Mouse (Mus musculus): ENCODE results near the gene Med21. TPM values are rescaled to one million over a fixed set of nuclear protein-coding genes. Genes with fewer than 3 reads are reported as not detected.
A peak's percentile ranks its signal among the peaks of the same experiment; 100 is the strongest.

Gene Med21
- polyA plus RNA-seq, 1 experiment from 2014 or later, result 133 TPM

DNA sequence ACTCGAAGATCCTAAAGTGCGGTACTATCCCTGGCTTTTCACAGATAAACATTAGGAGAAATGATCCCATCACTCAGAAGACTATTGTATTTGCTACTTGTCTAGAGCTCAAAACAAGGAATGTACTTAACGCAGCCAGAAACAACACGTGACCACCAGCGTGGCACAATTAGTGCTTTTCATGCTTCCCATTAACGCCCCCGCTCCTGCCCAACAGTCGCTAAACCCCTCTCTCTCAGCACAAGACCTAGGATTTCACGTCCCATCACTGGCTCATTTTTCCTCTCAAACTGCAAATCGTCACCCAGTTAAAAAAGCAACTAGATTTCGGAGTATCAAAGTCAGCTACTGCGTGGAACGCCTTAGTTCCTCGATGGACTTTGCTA, 8.7 kb upstream of the Med21 start:
- peak overlapping the region; percentile 78 for H3K4me2 ChIP-seq
- H3K9ac ChIP-seq (ENCODE audit: low read depth, low read length), result peak overlapping the region; percentile 78
- H3K36me3 ChIP-seq (ENCODE audit: control insufficient read depth, insufficient read depth, low read length), result no peaks in the 10 kb centered on the region
- no peaks in the 10 kb centered on the region for H3K27me3 ChIP-seq (ENCODE audit: control insufficient read depth, insufficient read depth, low read length)
- WGBS (ENCODE audit: insufficient replicate concordance), result 12% methylated on average over 14 of the region's 14 CpGs
- no peak for ATAC-seq (replicated peaks; ENCODE audit: insufficient number of reproducible peaks, low FRiP score, low TSS enrichment)
- peak overlapping the region; percentile 79 for H3K27ac ChIP-seq (ENCODE audit: low read depth, low read length)
- peaks cover 21% of the 10 kb centered on the region for H3K4me1 ChIP-seq (ENCODE audit: control insufficient read depth, insufficient read depth, low read length)
- H3K4me3 ChIP-seq (ENCODE audit: low read depth, low read length), result peak overlapping the region; percentile 58
- H3K9me3 ChIP-seq (replicated peaks; ENCODE audit: control insufficient read depth, low read length), result no peaks in the 10 kb centered on the region

DNA sequence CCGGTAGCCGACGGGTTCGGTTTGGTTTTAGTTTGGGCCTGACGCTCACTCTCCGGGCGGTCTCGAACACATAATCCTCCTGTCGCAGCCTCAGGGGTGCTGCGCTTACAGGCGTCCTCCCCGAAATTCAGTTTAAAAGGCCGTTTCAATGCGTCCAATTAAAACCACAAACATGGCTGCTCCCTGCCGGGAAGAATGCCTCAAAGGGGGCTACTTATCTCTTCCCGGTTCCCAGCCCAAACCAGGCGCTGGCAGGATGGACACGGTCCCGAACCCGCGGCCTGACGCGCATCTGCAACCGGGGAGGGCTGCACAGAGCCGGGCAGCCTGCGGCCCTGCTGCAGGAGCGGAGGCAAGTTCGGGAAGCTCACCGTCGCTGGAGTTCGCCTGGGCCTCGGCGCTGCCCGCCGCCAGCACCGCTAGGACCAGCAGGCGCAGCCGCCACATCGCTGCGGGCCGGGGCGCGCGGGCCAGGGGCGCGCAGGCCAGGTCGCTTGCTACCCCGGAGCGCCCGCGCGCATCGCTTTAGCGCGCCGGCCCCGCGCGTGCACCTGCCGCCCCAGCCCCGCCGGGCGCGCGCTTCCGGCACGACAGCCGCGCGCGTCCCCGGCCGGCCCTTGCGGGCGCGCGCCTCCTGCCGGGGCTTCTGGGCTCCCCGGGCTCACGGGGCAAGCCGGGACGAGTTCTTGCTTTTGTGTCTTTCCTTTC, 8.2 kb upstream of the Med21 start:
- H3K27me3 ChIP-seq (ENCODE audit: control insufficient read depth, insufficient read depth, low read length), result no peaks in the 10 kb centered on the region
- H3K4me2 ChIP-seq, result peak overlapping the region; percentile 78
- peak overlapping the region; percentile 79 for H3K27ac ChIP-seq (ENCODE audit: low read depth, low read length)
- H3K4me3 ChIP-seq (ENCODE audit: low read depth, low read length), result peak overlapping the region; percentile 58
- no peaks in the 10 kb centered on the region for H3K36me3 ChIP-seq (ENCODE audit: control insufficient read depth, insufficient read depth, low read length)
- under 1% methylated on average over 81 of the region's 82 CpGs for WGBS (ENCODE audit: insufficient replicate concordance)
- peak; percentile 82 for ATAC-seq (replicated peaks; ENCODE audit: insufficient number of reproducible peaks, low FRiP score, low TSS enrichment)
- peaks cover 21% of the 10 kb centered on the region for H3K4me1 ChIP-seq (ENCODE audit: control insufficient read depth, insufficient read depth, low read length)
- H3K9ac ChIP-seq (ENCODE audit: low read depth, low read length), result peak overlapping the region; percentile 78
- no peaks in the 10 kb centered on the region for H3K9me3 ChIP-seq (replicated peaks; ENCODE audit: control insufficient read depth, low read length)

GRCm38 (mm10) chr6:146634759-146635606, 7.4 kb upstream of the Med21 start:
- H3K4me1 ChIP-seq (ENCODE audit: control insufficient read depth, insufficient read depth, low read length), result peaks cover 21% of the 10 kb centered on the region
- H3K9ac ChIP-seq (ENCODE audit: low read depth, low read length), result no peak overlapping the region; the same call in 1 of the 2 replicates
- H3K9me3 ChIP-seq (replicated peaks; ENCODE audit: control insufficient read depth, low read length), result no peaks in the 10 kb centered on the region
- no peaks in the 10 kb centered on the region for H3K27me3 ChIP-seq (ENCODE audit: control insufficient read depth, insufficient read depth, low read length)
- peak overlapping the region; percentile 58 for H3K4me3 ChIP-seq (ENCODE audit: low read depth, low read length)
- ATAC-seq (replicated peaks; ENCODE audit: insufficient number of reproducible peaks, low FRiP score, low TSS enrichment), result no peak
- H3K27ac ChIP-seq (ENCODE audit: low read depth, low read length), result peak overlapping the region; percentile 79; the same call in 1 of the 2 replicates
- WGBS (ENCODE audit: insufficient replicate concordance), result 54% methylated on average over 4 of the region's 4 CpGs
- peak overlapping the region; percentile 78 for H3K4me2 ChIP-seq
- no peaks in the 10 kb centered on the region for H3K36me3 ChIP-seq (ENCODE audit: control insufficient read depth, insufficient read depth, low read length)

- Histone ChIP-seq H3K9me3 (replicated peaks; ENCODE audit: control insufficient read depth, low read length) (no peaks in the 10 kb centered on the region), H3K9ac (ENCODE audit: low read depth, low read length) (no peak overlapping the region), H3K36me3 (ENCODE audit: control insufficient read depth, insufficient read depth, low read length) (no peaks in the 10 kb centered on the region), H3K4me2 (no peak overlapping the region), H3K27ac (ENCODE audit: low read depth, low read length) (no peak overlapping the region), H3K4me1 (ENCODE audit: control insufficient read depth, insufficient read depth, low read length) (peaks cover 15% of the 10 kb centered on the region), H3K4me3 (ENCODE audit: low read depth, low read length) (no peak overlapping the region), H3K27me3 (ENCODE audit: control insufficient read depth, insufficient read depth, low read length) (no peaks in the 10 kb centered on the region)
- 84% methylated on average over 5 of the region's 5 CpGs for WGBS (ENCODE audit: insufficient replicate concordance)
- no peak for ATAC-seq (replicated peaks; ENCODE audit: insufficient number of reproducible peaks, low FRiP score, low TSS enrichment)
Measured at GRCm38 (mm10) chr6:146636482-146636881, 5.9 kb upstream of the Med21 start.

DNA sequence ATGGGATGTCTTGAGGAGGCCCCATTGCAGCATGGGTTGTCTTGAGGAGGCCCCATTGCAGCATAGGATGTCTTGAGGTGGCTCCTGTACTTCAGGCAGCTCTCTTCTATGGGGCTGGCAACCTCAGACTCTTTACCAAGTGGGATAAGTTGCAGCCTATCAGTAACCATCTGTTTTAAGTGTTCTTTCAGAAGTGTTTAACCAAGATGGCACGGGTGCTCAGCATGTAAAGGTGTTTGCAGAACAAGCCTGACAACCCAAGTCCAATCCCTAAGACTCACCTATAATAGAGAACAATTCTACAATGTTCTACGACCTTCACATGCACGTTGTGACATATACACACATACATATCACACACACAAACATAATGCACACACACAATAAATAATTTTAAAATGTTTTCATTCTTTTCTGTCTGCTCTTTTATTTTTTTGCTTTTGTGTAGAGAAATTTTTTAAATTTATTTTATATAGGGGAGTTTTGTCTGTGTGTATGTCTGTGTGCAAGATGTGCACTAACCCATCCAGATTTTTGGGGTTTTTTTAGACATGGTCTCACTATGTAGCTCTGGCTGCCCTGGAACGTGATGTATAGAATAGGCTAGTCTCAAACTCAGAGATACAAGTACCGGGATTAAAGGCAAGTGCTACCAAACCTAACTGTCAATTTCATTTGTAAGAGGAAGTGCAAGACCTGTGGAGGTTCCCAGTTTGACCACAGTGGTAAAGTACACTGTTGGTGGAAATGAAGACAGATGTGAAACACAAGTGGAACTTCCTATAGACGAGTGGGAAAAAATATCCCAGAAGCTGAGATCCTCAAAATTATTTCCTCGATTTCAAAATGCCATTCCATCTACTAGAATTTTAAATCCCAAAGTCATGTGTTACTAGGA, 2.0 kb upstream of the Med21 start:
- Histone ChIP-seq H3K27ac (ENCODE audit: low read depth, low read length) (no peak overlapping the region), H3K9ac (ENCODE audit: low read depth, low read length) (no peak overlapping the region), H3K4me2 (no peak overlapping the region), H3K4me3 (ENCODE audit: low read depth, low read length) (no peak overlapping the region), H3K4me1 (ENCODE audit: control insufficient read depth, insufficient read depth, low read length) (peaks cover 7% of the 10 kb centered on the region; the same call in 1 of the 2 replicates), H3K9me3 (replicated peaks; ENCODE audit: control insufficient read depth, low read length) (no peaks in the 10 kb centered on the region), H3K27me3 (ENCODE audit: control insufficient read depth, insufficient read depth, low read length) (no peaks in the 10 kb centered on the region), H3K36me3 (ENCODE audit: control insufficient read depth, insufficient read depth, low read length) (no peaks in the 10 kb centered on the region)
- no peak for ATAC-seq (replicated peaks; ENCODE audit: insufficient number of reproducible peaks, low FRiP score, low TSS enrichment)
- WGBS (ENCODE audit: insufficient replicate concordance), result 80% methylated on average over 7 of the region's 7 CpGs

GRCm38 (mm10) chr6:146640991-146641390, 1.4 kb upstream of the Med21 start:
- peaks cover 7% of the 10 kb centered on the region; the same call in 1 of the 2 replicates for H3K4me1 ChIP-seq (ENCODE audit: control insufficient read depth, insufficient read depth, low read length)
- H3K9ac ChIP-seq (ENCODE audit: low read depth, low read length), result no peak overlapping the region
- WGBS (ENCODE audit: insufficient replicate concordance), result 85% methylated on average over 6 of the region's 6 CpGs
- no peak overlapping the region for H3K4me3 ChIP-seq (ENCODE audit: low read depth, low read length)
- no peak overlapping the region for H3K4me2 ChIP-seq
- ATAC-seq (replicated peaks; ENCODE audit: insufficient number of reproducible peaks, low FRiP score, low TSS enrichment), result no peak
- no peaks in the 10 kb centered on the region for H3K9me3 ChIP-seq (replicated peaks; ENCODE audit: control insufficient read depth, low read length)
- no peak overlapping the region for H3K27ac ChIP-seq (ENCODE audit: low read depth, low read length)
- no peaks in the 10 kb centered on the region for H3K27me3 ChIP-seq (ENCODE audit: control insufficient read depth, insufficient read depth, low read length)
- H3K36me3 ChIP-seq (ENCODE audit: control insufficient read depth, insufficient read depth, low read length), result no peaks in the 10 kb centered on the region

- Histone ChIP-seq H3K9me3 (replicated peaks; ENCODE audit: control insufficient read depth, low read length) (no peaks in the 10 kb centered on the region), H3K36me3 (ENCODE audit: control insufficient read depth, insufficient read depth, low read length) (no peaks in the 10 kb centered on the region), H3K27me3 (ENCODE audit: control insufficient read depth, insufficient read depth, low read length) (no peaks in the 10 kb centered on the region), H3K9ac (ENCODE audit: low read depth, low read length) (peak overlapping the region; percentile 62), H3K27ac (ENCODE audit: low read depth, low read length) (no peak overlapping the region), H3K4me2 (peak overlapping the region; percentile 87), H3K4me1 (ENCODE audit: control insufficient read depth, insufficient read depth, low read length) (peaks cover 7% of the 10 kb centered on the region; the same call in 1 of the 2 replicates), H3K4me3 (ENCODE audit: low read depth, low read length) (peak overlapping the region; percentile 87)
- ATAC-seq (replicated peaks; ENCODE audit: insufficient number of reproducible peaks, low FRiP score, low TSS enrichment), result no peak; the same call in 1 of the 2 replicates
- WGBS (ENCODE audit: insufficient replicate concordance), result 64% methylated on average over 11 of the region's 11 CpGs
Measured at GRCm38 (mm10) chr6:146641621-146642210, 631 bp upstream of the Med21 start.

- 29% methylated on average over 11 of the region's 11 CpGs for WGBS (ENCODE audit: insufficient replicate concordance)
- Histone ChIP-seq H3K27me3 (ENCODE audit: control insufficient read depth, insufficient read depth, low read length) (no peaks in the 10 kb centered on the region), H3K4me2 (peak overlapping the region; percentile 87), H3K4me3 (ENCODE audit: low read depth, low read length) (peak overlapping the region; percentile 87), H3K36me3 (ENCODE audit: control insufficient read depth, insufficient read depth, low read length) (no peaks in the 10 kb centered on the region; the same call in 1 of the 2 replicates), H3K9me3 (replicated peaks; ENCODE audit: control insufficient read depth, low read length) (no peaks in the 10 kb centered on the region), H3K27ac (ENCODE audit: low read depth, low read length) (peak overlapping the region; percentile 96), H3K4me1 (ENCODE audit: control insufficient read depth, insufficient read depth, low read length) (peaks cover 7% of the 10 kb centered on the region; the same call in 1 of the 2 replicates), H3K9ac (ENCODE audit: low read depth, low read length) (peak overlapping the region; percentile 97)
- no peak for ATAC-seq (replicated peaks; ENCODE audit: insufficient number of reproducible peaks, low FRiP score, low TSS enrichment)
Measured at GRCm38 (mm10) chr6:146643184-146643570, 830 bp downstream of the Med21 start.

Data from heart, embryonic 11.5 days (tissue).